Mouse (Mus musculus) neutrophil, adult 5-6 weeks (primary cell): ENCODE data around the gene Hist1h2ac. TPM values are rescaled to one million over a fixed set of nuclear protein-coding genes. Genes with fewer than 3 reads are reported as not detected.
"Not testable (repeated sequence)": the region's sequence is repeated elsewhere in the genome, so short reads cannot be mapped to it uniquely, and the experiment has no call there.

ENCODE experiments used
- ATAC-seq: fragments of 151-379, 151-347 bp; 2 replicates; pipeline ENCODE4 v1.8.0; 2017; ENCODE audit warnings: mild to moderate bottlenecking, moderate TSS enrichment; ENCODE audit not compliant: insufficient number of reproducible peaks, poor library complexity, low FRiP score, severe bottlenecking; ENCODE audit errors: extremely low read depth
- total RNA-seq: library from RNA; stranded (forward); fragments of 200-1000 nt; gene quantifications from 2 replicates; pipeline ENCODE4 v1.2.3, GENCODE M21; 2017

The Hist1h2ac gene
- 18.7 and 20.1 TPM in 2 replicates for total RNA-seq

DNA sequence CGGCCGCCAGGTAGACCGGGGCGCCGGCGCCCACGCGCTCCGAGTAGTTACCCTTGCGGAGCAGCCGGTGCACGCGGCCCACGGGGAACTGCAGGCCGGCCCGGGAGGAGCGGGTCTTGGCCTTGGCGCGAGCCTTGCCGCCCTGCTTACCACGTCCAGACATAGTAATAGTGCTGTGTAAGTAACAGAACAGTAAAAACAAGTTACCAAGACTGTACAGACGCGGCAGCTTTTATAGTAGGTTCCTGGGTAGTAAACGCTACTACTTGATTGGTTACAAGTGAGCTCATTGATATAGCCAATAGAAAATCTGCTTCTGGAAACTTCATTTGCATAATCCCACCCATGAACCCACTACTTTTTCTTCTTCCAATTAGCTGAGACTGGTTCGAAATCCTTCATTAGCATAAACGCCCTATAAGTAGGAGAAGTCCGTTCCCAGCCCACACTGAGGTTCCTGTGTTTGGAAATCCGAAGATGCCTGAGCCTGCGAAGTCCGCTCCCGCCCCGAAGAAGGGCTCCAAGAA, at the start of gene Hist1h2ac, which contains the start of gene Hist1h2bc:
Hist1h2ac (minus strand) TSS at position 194 of the 527 bp plus-strand sequence.
Hist1h2bc (plus strand) TSS at position 445 of the 527 bp plus-strand sequence.
- ATAC-seq = peak; percentile 91

DNA sequence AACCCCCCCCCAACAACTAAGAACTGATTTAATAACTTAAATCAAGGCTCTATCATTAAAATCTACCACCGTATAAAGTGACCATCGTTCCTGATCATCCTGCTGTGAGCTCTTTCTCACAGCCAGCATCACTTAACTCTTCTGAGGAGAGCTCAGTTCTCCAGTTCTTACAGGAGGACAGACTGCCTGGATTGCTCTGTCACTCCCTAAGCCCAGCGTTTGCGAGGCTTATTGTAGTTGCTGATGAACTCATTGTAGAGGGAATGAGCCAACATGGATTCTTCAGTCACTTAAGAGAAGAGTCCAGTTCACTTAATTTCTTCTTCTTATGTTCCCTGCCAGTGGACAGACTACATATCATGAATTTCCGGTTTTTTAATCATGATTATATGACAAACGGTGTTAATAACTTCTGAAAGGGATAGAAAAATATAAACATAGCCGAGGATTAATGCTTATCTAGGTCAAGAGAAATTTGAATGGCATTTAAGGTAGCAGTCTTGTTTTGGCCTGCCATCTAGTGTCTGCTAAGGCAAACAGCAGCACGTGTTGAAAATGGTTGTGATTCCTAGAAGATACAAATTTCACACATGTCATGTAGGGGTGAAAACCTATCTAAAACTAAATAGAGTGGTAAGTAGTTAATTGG, 48.5 kb upstream of the Hist1h2ac start:
- peak; percentile 84 for ATAC-seq

DNA sequence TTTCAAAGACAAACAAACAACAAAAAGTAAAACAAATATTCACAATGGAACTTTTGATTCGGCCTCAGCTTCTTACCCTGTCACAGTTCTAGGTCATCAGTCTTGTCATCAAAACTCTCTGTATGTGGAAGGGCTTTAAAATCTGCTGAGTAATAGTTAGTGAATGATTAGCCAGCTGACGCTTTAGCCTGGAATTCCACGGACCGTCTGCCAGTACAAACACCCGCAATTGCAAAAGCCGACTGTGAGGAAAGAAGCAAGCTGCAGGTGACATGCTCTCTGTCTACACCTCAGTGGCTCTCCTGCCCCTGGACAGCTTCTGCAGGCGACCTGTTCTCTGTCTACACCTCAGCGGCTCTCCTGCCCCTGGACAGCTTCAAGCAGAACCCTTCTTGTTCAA, 46.7 kb upstream of the Hist1h2ac start:
- ATAC-seq = no peak

DNA sequence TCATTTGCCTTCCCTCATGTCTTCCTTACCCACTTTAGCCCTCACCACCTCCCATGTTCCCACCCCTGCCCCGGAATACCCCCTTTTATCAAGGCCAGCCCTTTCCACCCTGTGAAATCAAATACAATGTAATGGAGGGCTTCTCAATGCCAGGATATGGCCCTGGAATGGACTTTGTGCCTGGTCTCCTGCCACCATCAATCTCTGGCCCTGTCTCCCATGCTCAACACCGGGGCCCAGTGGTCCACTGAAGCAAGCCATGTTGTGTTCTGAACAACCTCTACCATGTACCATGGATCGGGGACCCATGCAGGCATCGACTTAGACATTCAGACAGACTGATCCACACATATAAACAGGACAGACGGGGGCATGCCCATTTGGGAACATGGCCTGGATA, 46.0 kb upstream of the Hist1h2ac start:
- ATAC-seq = no peak

DNA sequence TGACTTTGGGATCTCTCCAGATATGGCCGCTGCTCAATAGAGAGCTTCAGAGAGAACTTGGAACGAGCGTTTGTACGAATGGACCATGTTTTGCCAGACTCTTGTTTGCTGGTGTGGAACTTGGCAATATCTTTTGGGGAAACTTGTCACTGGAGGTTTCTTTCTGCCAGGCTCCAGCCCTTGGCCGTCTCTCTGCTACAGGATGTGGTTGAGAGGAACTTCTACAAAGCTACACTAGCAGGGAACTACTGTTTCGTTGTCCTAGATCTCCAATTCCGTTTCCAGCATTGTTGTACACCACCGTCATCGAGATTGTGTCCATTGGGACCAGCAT, 45.4 kb upstream of the Hist1h2ac start:
- no peak for ATAC-seq

DNA sequence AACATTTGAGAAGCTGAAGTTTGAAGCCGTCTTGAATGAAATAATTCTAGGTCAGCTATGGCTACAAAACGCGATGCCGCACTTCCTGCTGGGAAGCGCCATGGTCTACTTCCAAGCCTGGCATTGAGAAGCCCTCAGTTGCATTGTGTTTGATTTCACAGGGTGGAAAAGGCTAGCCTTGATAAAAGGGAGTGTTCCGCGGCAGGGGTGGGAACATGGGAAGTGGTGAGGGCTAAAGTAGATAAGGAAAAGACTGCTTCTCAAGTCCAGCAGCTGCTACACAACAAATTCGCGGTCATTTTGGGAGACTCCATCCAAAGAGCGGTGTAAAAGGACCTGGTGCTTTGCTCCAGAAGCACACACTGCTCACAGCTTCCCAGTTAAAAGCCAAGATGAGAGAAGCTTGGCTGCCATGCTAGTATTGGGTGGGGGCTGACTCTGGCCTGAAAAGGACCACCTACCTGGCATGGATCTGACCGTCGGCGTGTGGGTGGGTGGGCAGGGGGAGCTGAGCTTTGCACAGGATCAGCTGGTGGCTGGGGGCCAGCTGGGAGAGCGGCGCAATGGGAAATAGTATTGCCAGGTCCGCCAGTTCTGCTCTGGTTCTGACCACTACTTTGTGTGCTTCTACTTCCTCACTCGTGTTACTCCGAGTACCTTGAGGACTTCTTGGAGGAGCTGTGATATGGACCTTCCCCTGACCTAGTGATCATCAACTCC, 44.9 kb upstream of the Hist1h2ac start:
- ATAC-seq = no peak

DNA sequence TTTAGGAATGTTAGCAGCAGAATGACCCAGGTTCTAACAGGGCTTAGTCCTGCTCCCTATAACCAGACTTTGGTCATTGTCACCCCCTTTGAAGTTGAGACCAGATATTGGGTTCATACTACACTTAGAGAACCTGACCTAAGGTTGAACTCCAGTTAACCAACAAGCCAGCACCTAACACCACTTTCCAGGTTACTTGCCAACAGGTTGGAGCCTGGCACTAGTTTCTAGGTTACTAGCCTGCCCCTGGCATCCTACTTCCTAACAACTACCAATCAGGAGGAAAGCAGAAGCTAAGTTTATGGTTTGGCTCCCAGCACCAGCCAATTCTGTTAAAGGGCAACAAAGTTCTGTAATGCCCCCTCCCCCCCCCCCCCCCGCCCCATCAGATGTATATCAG, 41.5 kb upstream of the Hist1h2ac start:
- ATAC-seq = no peak

DNA sequence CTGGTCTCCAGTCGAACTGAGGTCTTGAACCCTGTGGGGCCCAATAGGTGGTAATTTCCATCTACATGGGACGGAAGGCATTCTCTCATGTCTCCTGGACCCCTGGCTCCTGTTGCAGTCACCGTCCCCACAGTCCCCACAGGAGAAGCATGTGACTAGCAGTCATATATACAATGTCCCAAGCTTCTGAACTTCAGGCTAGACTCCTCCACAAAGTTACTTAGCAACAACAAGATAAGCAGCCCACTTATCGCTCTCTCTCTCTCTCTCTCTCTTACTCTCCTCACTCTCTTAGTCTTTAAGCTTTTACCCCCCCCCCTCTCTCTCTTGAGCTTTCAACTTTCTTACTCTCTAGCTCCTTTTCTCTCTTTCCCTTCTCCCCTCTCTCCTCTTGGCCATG, 40.5 kb upstream of the Hist1h2ac start:
- ATAC-seq = no peak

DNA sequence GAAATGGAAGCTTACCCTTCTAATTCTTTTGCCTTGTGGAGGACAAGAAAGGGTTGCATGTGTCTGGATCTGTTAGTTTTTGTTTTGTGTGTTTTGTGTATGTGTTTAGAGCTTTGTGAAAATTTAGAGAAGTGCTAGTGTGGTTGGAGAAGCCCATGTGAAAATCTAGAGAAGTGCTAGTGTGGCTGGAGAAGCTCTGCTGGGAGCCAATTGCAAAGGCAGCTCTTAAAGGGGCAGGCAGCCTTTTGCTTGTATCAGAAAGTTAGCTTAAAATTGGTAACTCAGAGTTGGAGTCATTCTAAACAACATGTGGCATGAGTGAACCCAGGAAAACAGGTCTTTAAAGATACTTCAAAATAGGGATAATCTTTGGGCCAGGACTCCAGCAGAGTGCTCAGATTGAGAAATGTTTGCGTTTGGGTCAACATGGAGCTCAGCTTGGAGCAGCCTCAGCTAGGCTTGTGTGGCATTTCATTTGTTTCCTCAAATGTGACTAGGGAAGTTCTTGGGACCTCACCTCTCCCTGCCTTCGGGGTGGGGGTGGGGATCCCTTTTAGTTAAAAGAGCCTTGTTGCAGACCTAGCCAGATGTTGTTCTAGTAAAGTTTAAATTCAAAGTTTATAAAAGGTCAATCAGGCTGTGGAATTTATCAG, 34.0 kb upstream of the Hist1h2ac start:
- ATAC-seq = not testable (repeated sequence)

DNA sequence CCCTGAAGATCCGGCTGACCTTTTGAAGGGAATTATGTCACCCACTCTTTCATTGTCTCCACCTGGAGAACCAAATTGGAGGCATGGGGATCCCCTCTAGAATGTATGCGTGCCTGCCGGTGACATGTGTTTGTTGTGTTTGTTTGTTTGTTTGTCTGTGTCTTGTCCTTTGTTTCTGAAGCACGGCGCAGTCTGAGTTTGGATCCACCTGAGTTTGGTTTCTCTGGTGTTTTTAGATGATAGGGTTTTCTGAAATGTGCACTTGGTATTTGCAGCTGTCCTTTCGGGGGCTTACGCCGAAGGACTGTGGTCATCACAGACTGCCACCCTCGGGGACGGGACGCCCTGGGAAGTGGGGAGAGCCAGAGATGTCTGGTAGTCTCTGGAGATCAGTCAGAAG, 33.4 kb upstream of the Hist1h2ac start:
- no peak for ATAC-seq

DNA sequence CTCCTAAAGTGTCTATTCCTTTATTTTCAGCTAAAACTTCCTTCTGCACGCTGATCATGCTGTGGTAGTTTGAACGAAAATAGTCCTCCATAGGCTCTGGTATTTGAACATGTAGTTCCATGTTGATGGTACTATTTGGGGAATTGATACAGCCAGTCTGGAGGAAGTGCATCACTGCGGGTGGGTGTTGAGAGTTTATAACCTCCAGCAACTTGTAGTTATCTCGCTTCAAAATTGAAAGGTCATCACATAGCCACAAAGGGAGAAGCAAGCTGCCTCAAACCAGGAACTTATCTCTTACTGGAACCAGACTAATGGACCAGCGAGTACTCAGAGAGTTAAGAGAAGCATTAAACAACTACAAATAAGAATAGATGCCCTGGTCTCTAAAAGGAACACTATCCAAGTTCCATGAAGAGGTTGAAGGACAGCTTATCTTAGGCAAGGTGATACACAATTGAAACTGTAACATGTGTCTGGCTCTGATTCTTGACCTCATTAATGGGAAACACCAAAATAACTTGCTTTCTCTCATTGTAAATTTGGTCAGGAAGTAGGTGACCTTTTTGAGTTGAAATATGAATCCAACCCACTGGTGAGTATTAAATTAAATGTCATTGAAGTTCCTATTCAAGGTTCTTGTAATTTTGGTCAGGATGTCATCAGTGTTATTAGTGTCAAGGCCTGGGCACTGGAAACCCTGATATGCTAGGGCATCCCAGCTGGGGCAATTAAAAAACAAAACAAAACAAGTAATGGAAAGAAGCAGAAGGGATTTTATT, 32.7 kb upstream of the Hist1h2ac start:
- no peak for ATAC-seq

DNA sequence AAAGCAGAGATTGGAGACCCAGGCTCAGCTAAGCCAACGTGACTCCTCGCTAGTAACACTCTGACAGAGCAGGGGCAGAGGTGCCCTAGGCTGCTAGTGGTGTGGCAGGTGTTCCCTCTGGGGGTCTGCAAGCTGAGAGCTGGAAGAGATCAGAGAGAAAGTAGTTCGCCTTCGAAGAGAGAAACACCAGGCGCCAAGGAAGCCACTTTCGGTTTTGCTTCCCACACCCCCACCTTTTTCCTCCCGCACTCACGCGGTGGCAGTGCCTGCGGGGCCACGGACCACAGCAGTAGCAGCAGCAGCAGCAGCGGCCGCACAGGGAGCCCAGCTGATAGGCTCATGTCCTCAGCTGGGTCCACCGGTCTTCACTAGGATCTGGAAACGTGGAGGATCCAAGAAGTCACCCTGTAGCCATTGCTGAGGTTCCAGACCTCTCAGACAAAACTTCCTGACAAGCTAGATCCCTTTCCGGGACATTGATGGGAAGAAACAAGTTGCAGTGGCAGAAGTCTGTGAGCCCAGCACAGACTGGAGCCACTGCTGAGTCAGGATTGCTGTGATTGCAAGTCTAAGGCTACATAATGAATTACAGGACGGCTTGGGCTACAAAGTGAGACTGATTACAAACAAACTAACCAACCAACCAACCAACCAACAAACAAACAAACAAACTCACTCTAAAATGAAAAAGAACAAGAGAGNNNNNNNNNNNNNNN, 26.8 kb upstream of the Hist1h2ac start, which contains the start of gene Hfe:
Hfe (minus strand) TSS at position 481 of the 716 bp plus-strand sequence.
- ATAC-seq = peak; percentile 75

DNA sequence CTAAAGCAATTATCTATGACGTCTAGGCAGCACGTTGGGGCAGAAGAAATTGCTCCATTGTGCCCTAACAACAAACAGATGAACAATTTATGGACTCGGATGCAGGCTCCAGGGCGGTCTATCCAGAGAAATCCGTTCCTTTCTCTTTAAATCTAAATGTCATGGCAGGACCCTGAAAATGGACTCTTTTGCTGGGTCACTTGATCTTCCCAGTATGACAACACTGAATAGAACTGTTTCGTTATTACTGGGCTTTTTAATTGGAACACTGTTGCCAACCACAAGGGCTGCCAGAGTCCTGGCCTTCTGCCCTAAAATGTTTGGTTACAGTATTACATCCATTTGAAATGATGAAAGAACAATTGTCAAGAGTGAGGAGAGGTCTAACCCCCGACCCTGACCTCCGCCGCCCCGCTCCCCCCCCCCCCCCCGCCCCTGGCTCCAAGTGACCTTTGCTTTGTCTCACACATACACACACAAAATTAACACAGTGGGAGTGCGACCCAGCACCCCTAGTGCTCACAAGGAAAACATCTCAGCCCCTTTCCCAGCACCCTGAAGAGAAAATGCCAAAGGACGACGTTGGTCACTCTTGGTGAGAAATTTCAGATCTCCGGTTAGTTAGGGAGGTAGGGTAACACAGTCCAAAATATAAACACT, 26.1 kb upstream of the Hist1h2ac start:
- peak; percentile 9; the same call in 1 of the 2 replicates for ATAC-seq

DNA sequence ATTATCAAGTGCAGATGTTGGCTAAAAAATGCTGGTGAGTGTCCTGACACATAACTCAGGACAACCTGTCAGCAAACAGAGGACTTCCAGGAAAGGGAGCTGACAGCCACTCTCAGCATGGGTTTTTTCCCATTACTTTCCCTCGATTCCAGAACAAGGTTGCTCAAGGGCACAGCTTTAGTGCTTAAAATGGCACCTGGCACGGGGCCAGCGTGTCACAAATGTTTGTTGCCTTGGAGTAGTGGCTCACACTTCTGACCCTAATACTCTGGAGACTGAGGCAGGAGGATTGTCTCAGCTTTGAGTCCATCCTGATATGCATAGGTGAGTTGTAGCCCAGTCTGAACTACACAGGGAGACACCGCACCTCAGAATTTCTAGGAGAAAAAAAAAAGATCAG, 24.9 kb upstream of the Hist1h2ac start:
- no peak for ATAC-seq

DNA sequence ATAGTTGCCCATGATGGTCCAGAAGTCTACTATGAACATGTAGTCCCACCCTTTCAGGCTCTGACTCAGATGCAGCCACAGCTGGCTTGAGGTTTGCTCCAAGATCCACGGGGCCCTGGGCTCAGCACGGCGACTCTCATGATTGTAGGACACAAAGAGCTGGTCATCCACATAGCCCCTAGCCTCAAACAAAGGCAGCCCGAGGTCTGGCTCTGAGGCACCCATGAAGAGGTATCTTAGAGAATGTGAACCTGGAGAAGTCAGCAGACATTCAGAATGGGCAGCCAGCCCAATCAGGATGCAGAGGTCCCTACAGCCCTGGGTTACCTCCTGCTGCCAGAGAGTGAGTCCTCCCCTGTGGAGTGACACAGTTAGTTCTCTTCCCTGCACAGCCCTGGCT, 24.3 kb upstream of the Hist1h2ac start:
- no peak for ATAC-seq

DNA sequence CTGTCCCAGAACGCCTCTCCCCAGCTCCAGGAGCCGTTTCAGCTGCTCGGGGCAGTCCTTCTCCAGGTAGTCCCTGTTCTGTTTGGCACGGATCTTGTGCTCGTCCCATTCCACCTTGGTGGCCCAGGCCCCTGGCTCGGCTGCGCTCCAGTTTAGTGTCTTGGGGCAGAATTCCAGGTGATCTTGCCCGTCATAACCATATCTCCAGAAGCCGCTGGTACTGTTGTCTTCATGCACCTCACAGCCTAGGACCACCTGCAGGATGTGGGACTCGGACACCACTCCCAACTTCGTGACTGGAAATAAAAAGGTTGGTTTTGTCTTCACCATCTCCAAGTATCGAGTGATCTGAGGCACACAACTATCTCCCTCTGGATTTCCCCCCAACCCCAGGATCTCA, 23.0 kb upstream of the Hist1h2ac start:
- ATAC-seq = no peak

DNA sequence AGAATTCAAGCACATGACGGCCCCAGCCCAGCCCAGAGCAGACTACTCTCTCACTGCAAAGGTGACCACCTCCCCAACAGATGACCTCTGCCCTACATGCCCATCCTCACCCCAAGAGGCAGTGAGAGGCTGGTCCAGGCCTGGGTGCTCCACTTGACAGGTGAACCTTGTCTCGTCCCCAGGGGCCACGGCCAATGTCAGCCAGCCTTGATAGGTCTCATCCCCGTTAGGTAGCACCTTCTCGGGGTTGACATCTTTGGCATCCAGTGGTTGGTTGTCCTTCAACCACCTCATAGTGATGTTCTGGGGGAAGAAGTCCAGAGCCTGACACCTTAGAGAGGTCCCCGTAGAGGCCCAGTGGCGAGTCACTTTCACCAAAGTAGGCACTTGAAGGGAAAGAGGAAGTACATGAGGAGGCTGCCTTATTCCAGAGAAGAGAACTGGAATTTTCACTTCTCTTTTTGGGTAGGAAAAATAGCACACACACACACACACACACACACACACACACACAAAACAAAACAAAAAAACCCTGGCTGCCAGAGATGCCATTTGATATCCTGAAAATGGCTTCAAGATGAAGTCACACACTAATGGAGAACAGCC, 22.1 kb upstream of the Hist1h2ac start:
- ATAC-seq = no peak

DNA sequence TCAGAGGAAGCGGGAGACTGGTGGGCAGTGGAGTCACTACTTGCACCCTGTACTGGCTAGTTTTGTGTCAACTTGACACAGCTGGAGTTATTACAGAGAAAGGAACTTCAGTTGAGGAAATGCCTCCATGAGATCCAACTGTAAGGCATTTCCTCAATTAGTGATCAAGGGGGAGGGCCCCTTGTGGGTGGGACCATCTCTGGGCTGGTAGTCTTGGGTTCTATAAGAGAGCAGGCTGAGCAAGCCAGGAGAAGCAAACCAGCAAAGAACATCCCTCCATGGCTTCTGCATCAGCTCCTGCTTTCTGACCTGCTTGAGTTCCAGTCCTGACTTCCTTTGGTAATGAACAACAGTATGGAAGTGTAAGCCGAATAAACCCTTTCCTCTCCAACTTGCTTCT, 19.1 kb upstream of the Hist1h2ac start:
- ATAC-seq = not testable (repeated sequence)
